Mouse (Mus musculus): ENCODE data around the gene Mfsd4b4.

DNA sequence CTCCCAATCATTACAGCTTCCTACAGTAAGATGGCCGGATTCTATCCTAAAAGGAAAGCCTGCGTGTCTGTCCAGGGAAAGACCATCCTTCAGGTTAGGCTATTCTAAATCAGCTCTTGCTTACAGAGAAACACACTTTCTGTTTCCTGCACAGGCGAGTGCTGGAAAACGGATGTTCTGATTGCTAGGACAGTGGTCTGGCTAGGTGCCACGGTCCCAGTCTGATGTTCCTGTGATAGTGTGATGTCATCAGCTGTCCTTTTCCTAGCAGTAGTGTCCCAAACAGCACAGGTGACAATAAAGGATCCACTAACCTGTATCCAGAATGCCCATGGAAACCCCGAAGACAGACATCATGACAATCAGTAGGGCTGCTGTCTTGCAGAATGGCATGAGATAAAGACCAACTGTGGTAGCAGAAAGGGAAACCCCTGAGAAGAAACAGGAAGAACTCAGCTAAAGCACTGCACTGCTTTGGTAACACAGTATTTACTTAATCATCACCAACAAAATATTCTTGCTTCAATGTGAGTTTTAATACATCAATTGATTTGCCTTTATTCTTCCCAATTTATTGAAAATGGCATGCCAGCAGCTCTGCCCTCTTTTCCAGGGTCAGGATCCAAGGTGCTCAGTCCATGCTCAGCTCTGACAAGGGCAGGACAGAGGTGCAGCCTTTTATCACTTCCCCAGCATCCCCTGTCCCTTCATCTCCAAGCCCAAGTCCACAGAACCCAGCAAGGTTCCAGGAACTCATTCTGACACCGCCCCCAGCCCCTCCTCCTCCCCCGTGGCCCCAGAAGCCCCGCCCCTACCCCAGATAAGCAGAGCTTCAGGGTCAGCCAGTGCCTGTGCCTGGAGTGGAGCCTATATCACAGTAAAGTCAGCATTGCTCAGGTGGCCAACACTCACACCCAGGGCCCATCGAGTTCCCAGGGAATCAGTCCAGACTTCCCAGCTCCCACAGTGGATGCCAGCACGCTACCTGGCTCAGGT, 5.0 kb downstream of the Mfsd4b4 start:
- no peak for TF ChIP-seq CTCF (IDR thresholded peaks at IDR 0.05; ENCODE audit: low read depth)
- TF ChIP-seq EP300 (IDR thresholded peaks at IDR 0.05; ENCODE audit: low read depth): no peak
